Mouse (Mus musculus) right cerebral cortex, adult 18-20 months (tissue): ENCODE data around the gene Gm11568.
"Not testable (repeated sequence)": the region's sequence is repeated elsewhere in the genome, so short reads cannot be mapped to it uniquely, and the experiment has no call there.

ENCODE experiments used
- DNase-seq: peaks from one replicate; pipeline ENCODE4 v3.0.0; 2022; ENCODE audit warnings: mixed read lengths

Gm11568 gene

DNA sequence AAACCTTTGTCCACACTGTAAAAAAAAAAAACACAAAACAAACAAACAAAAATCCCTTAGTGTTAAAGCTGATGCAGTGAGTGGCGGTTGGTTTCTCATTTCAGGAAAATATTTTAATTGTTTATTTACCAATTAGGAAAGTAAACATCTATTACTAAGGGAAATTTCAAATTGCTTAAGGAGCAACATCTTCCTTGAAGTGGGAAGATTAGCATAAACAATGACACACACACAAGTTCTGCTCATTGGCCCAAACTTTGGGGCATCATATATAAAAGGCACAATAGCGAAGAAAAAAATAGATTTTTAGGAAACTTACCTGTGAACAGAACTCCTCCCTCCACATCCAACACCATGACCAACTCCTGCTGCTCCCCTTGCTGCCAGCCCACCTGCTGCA lies at the start of gene Gm11568:
Gene Gm11568, plus strand, starts transcription at position 301 of the 400 bp plus-strand sequence.
- no peak for DNase-seq

DNA sequence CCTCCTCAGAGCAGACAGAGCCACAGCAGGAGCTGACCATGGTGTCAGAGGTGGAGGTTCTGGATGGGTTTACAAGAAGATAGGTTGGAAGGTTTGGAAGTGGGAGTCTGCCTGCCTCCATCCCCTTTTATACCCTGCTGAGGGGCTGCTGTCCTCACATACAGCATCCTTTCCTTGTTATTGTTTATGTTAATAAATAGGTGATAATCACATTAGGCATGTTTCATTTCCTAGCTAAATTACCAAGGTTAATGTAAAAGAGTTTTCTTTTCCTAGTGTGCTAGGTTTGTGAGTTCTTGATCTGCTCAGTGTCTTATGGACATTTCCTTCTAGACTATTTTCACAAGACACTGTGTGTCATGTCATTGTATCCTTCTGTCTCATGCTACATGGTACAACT lies 47.9 kb upstream of the Gm11568 start, which contains the start of gene Krtap4-13:
Gene Krtap4-13, minus strand, starts transcription at position 101 of the 400 bp plus-strand sequence.
- not testable (repeated sequence) for DNase-seq

- not testable (repeated sequence) for DNase-seq
These were observed 42.2 kb upstream of the Gm11568 start, which contains the start of gene Gm11564 for GRCm38 (mm10) chr11:99815566-99815965. TSS of gene Gm11564 (minus strand) at chr11:99815666.

DNA sequence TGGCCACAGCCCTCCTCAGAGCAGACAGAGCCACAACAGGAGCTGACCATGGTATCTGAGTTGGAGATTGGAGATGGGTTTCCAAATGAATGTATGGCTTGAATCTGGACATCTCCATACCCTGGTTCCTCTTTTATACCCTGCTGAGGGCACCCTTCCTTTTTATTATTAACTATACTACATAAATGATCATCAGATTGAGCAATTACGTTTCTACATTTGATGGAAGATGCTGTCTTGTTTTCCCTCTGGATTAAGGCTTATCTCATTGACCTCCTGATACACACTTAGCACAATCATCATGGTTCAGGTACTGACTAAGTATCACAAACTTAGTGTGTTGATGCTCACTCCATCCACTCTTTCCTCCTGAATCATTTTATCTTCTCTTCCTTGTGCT lies 19.8 kb upstream of the Gm11568 start, which contains the start of gene 2300003K06Rik:
Gene 2300003K06Rik, minus strand, starts transcription at position 101 of the 400 bp plus-strand sequence.
- no peak for DNase-seq

DNA sequence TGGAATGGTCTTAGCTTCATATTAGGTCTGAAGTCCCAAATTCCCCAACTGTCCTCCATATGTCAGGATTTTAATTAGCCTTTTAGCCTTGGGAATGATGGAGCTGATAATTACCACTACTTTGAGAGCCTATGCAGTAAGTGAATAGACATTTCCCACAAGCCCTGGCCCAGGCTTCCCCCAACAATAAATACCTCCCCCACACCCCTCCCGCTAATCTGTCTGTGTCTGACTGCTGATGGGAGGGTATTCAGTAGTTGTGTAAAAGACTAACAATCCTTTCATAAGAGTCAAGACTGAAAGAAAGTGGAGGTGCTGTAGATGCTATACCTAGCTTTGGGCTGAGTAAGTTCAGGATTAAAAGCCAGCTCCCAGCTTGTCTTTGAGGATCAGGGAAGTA lies 15.5 kb upstream of the Gm11568 start:
- DNase-seq = no peak

- DNase-seq = no peak
These were observed 11.0 kb upstream of the Gm11568 start for GRCm38 (mm10) chr11:99846746-99847145.

DNA sequence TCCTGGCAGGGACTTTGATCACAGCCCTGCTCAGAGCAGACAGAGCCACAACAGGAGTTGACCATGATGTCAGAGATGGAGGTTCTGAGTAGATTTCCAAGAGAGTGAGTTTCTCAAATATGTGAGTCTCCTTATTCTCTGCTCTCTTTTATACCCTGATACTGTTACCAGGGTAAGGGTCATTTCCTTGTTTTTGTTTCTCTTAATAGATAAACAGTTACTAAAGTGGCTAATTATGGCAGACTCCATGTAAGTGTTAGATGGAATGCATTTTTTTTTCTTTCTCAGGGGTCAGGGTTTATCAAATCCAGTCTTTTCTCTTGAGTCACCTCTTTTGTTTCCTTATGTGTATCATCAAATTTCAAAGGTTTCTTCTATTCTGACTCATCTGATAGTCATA lies 6.2 kb upstream of the Gm11568 start, which contains the start of gene Krtap4-16:
Gene Krtap4-16, minus strand, starts transcription at position 101 of the 400 bp plus-strand sequence.
- DNase-seq = no peak

- DNase-seq = no peak
These were observed 3.6 kb upstream of the Gm11568 start for GRCm38 (mm10) chr11:99854121-99854520.

GRCm38 (mm10) chr11:99858761-99859160 lies 1.0 kb downstream of the Gm11568 start:
- no peak for DNase-seq

GRCm38 (mm10) chr11:99864176-99864575 lies 6.5 kb downstream of the Gm11568 start, which contains the start of gene Gm11559:
TSS of gene Gm11559 (plus strand) at chr11:99864476.
- not testable (repeated sequence) for DNase-seq

DNA sequence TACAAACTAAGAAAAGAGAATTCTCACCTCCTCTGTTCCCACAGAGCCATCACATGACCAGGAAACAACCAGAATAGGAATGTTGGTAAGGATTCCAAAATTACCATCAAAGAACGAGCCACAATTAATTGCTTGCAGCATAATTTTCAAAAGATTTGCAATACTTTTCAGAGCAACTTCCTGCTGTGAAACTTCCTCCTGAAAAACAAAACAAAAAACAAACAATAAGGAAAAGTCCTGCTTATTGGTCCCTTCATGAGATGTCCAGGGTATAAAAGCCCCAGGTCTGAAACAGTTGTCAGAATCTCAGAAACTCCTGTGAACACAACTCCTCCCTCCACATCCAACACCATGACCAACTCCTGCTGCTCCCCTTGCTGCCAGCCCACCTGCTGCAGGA lies 15.4 kb downstream of the Gm11568 start, which contains the start of gene Krtap9-1:
Gene Krtap9-1, plus strand, starts transcription at position 301 of the 400 bp plus-strand sequence.
- DNase-seq = not testable (repeated sequence)

DNA sequence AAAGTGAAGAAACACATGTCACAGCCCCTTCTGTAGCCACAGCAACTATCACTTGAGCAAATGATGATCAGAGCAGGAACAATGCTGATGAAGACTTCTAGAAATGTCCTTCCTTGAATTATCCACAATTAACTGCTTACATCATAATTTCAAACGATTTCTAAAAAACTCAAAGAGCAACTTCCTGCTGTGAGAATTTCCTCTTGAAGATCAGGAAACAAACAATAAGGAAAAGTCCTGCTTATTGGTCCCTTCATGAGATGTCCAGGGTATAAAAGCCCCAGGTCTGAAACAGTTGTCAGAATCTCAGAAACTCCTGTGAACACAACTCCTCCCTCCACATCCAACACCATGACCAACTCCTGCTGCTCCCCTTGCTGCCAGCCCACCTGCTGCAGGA lies 21.2 kb downstream of the Gm11568 start, which contains the start of gene Gm11567:
Gene Gm11567, plus strand, starts transcription at position 301 of the 400 bp plus-strand sequence.
- DNase-seq = not testable (repeated sequence)

- no peak for DNase-seq
These were observed 49.9 kb downstream of the Gm11568 start, which contains the start of gene Krtap31-1 for GRCm38 (mm10) chr11:99907620-99908019. TSS of gene Krtap31-1 (plus strand) at chr11:99907920.
